Mouse (Mus musculus) embryonic fibroblast, embryonic 13.5 days (primary cell): Measurements from ENCODE around the gene Coq8b.

ENCODE experiments used
- CTCF ChIP-seq: IDR thresholded peaks from 2 replicates; pipeline ENCODE4 v1.5.1; 2011; ENCODE audit warnings: mild to moderate bottlenecking, control low read depth, low read length, moderate library complexity, borderline replicate concordance; ENCODE audit not compliant: insufficient read depth
- POLR2A ChIP-seq: IDR thresholded peaks from 2 replicates; pipeline ENCODE4 v1.6.1; 2011; ENCODE audit warnings: low read depth, mild to moderate bottlenecking, control low read depth, low read length, moderate library complexity

DNA sequence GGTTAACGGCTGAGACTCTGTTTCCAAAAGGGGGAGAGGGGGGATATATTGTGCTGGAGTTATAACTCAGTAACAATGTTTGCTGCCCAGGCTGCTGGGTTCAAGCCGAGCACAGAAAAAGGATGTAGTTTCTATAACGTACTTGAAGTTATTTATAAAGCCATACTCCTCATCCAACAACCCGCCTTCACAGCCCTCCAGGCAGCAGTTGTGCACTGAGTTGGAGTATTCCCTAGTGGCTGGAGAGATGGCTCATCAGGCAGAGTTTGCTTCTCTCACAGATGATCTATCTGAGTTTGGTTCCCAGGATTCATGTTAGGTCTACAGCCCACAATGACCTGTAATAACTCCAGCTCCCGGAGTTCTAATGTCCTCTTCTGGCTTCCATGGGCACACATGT is 68.0 kb downstream of the Coq8b start:
- TF ChIP-seq CTCF (no peak), POLR2A (no peak)
